Mouse (Mus musculus) central nervous system, embryonic 11.5 days (tissue): Measurements from ENCODE around the gene Ap5b1. TPM values are rescaled to one million over a fixed set of nuclear protein-coding genes. Genes with fewer than 3 reads are reported as not detected.

Experiments
- polyA plus RNA-seq: library from polyadenylated mRNA; depleted of rRNA; stranded (reverse); fragments of >200 nt; gene quantifications from 2 replicates; pipeline ENCODE4 v1.2.3, GENCODE M21; 2012; rRNA removed

Ap5b1 gene
- polyA plus RNA-seq: 1.6 and 2.3 TPM in 2 replicates

GRCm38 (mm10) chr19:5567534-5568469 is at the start of gene Ap5b1:
Ap5b1 (plus strand) TSS chr19:5568025.

GRCm38 (mm10) chr19:5560457-5561041 is 7.3 kb upstream of the Ap5b1 start, which contains the start of gene Ovol1:
Ovol1 (minus strand) TSS chr19:5560646.

GRCm38 (mm10) chr19:5601752-5602541 is 34.1 kb downstream of the Ap5b1 start, which contains the start of gene Rnaseh2c:
Rnaseh2c (plus strand) TSS chr19:5601873.

GRCm38 (mm10) chr19:5609547-5610404 is 42.0 kb downstream of the Ap5b1 start, which contains the start of gene Kat5:
Kat5 (minus strand) TSS chr19:5610237.

Other genes starting within 250 kb of the Ap5b1 start
- not detected in 2 replicates for gene Catsper1, start 232.3 kb upstream of the Ap5b1 start, polyA plus RNA-seq
- 0.28 and 0.50 TPM in 2 replicates for gene Cst6, start 218.5 kb upstream of the Ap5b1 start, polyA plus RNA-seq
- gene Eif1ad, start 201.3 kb upstream of the Ap5b1 start, polyA plus RNA-seq: 60.1 and 61.8 TPM in 2 replicates
- 242 and 255 TPM in 2 replicates for gene Banf1, start 200.9 kb upstream of the Ap5b1 start, polyA plus RNA-seq
- gene Sart1, start 179.3 kb upstream of the Ap5b1 start, polyA plus RNA-seq: 85.1 and 210 TPM in 2 replicates
- gene Tsga10ip, start 165.5 kb upstream of the Ap5b1 start, polyA plus RNA-seq: 0.06 and 0.07 TPM in 2 replicates
- 236 and 321 TPM in 2 replicates for gene Drap1, start 143.0 kb upstream of the Ap5b1 start, polyA plus RNA-seq
- gene AI837181, start 142.9 kb upstream of the Ap5b1 start, polyA plus RNA-seq: 34.9 and 60.1 TPM in 2 replicates
- gene Fosl1, start 120.5 kb upstream of the Ap5b1 start, polyA plus RNA-seq: 0.02 and 0.04 TPM in 2 replicates
- gene Ccdc85b, start 110.1 kb upstream of the Ap5b1 start, polyA plus RNA-seq: 7.7 and 12.9 TPM in 2 replicates
- gene Fibp, start 107.4 kb upstream of the Ap5b1 start, polyA plus RNA-seq: 124 and 130 TPM in 2 replicates
- gene Ctsw, start 99.5 kb upstream of the Ap5b1 start, polyA plus RNA-seq: 0.94 and 1.4 TPM in 2 replicates
- 47.9 and 83.7 TPM in 2 replicates for gene Efemp2, start 94.1 kb upstream of the Ap5b1 start, polyA plus RNA-seq
- 38.4 and 39.4 TPM in 2 replicates for gene Mus81, start 79.6 kb upstream of the Ap5b1 start, polyA plus RNA-seq
- 1,441 and 1,801 TPM in 2 replicates for gene Cfl1, start 77.6 kb upstream of the Ap5b1 start, polyA plus RNA-seq
- gene 1700020D05Rik, start 64.2 kb upstream of the Ap5b1 start, polyA plus RNA-seq: 2.5 and 3.1 TPM in 2 replicates
- gene Snx32, start 57.5 kb upstream of the Ap5b1 start, polyA plus RNA-seq: 20.7 and 24.6 TPM in 2 replicates
- 0.14 and 0.21 TPM in 2 replicates for gene Ovol1, start 7.4 kb upstream of the Ap5b1 start, polyA plus RNA-seq
- gene Rnaseh2c, start 33.8 kb downstream of the Ap5b1 start, polyA plus RNA-seq: 132 and 429 TPM in 2 replicates
- 106 and 112 TPM in 2 replicates for gene Kat5, start 42.2 kb downstream of the Ap5b1 start, polyA plus RNA-seq
- 27.4 and 40.6 TPM in 2 replicates for gene Rela, start 69.5 kb downstream of the Ap5b1 start, polyA plus RNA-seq
- gene Sipa1, start 95.7 kb downstream of the Ap5b1 start, polyA plus RNA-seq: 35.6 and 40.2 TPM in 2 replicates
- 28.3 and 30.6 TPM in 2 replicates for gene Map3k11, start 120.7 kb downstream of the Ap5b1 start, polyA plus RNA-seq
- gene Pcnx3, start 120.9 kb downstream of the Ap5b1 start, polyA plus RNA-seq: 79.9 and 82.1 TPM in 2 replicates
- gene Kcnk7, start 136.3 kb downstream of the Ap5b1 start, polyA plus RNA-seq: 0.05 TPM in 1 of 2 replicates, not detected in the other
- 22.1 and 44.1 TPM in 2 replicates for gene Ehbp1l1, start 158.3 kb downstream of the Ap5b1 start, polyA plus RNA-seq
- 139 and 148 TPM in 2 replicates for gene Fam89b, start 161.6 kb downstream of the Ap5b1 start, polyA plus RNA-seq
- gene Ltbp3, start 172.9 kb downstream of the Ap5b1 start, polyA plus RNA-seq: 25.0 and 41.3 TPM in 2 replicates
- 75.2 and 92.9 TPM in 2 replicates for gene Scyl1, start 203.4 kb downstream of the Ap5b1 start, polyA plus RNA-seq